Mouse (Mus musculus) embryonic facial prominence, embryonic 13.5 days (tissue): ENCODE measurements around the gene Pik3r2. TPM values are rescaled to one million over a fixed set of nuclear protein-coding genes. Genes with fewer than 3 reads are reported as not detected.
"Not testable (repeated sequence)": the region's sequence is repeated elsewhere in the genome, so short reads cannot be mapped to it uniquely, and the experiment has no call there.

Experiments
- ATAC-seq: fragments of 200-750 bp; cut with Nextera tagmentation; 2 replicates; pipeline ENCODE4 v1.8.0; 2017; ENCODE audit warnings: low read depth; ENCODE audit not compliant: insufficient number of reproducible peaks, insufficient read depth, low FRiP score, low TSS enrichment
- H3K27ac ChIP-seq: fragments of 300-500 bp; sonication (generic); 2 replicates; pipeline ENCODE4 v1.5.1; 2015; ENCODE audit warnings: moderate library complexity, mild to moderate bottlenecking, inconsistent platforms
- H3K27me3 ChIP-seq: fragments of 300-500 bp; sonication (generic); 2 replicates; pipeline ENCODE4 v1.6.1; 2015; ENCODE audit warnings: mild to moderate bottlenecking, inconsistent platforms
- H3K36me3 ChIP-seq: fragments of 300-500 bp; sonication (generic); 2 replicates; pipeline ENCODE4 v1.6.1; 2015; ENCODE audit warnings: mild to moderate bottlenecking, inconsistent platforms
- H3K4me1 ChIP-seq: fragments of 300-500 bp; sonication (generic); 2 replicates; pipeline ENCODE4 v1.6.1; 2015; ENCODE audit warnings: inconsistent platforms
- H3K4me2 ChIP-seq: fragments of 300-500 bp; sonication (generic); 2 replicates; pipeline ENCODE4 v1.6.1; 2015; ENCODE audit warnings: moderate library complexity, mild to moderate bottlenecking, inconsistent platforms
- H3K4me3 ChIP-seq: fragments of 300-500 bp; sonication (generic); 2 replicates; pipeline ENCODE4 v1.5.1; 2015; ENCODE audit warnings: mild to moderate bottlenecking, inconsistent platforms
- H3K9ac ChIP-seq: fragments of 300-500 bp; sonication (generic); 2 replicates; pipeline ENCODE4 v1.6.1; 2015; ENCODE audit warnings: mild to moderate bottlenecking, inconsistent platforms
- H3K9me3 ChIP-seq: fragments of 300-500 bp; sonication (generic); 2 replicates; pipeline ENCODE4 v1.6.1; 2016; ENCODE audit warnings: inconsistent platforms
- WGBS: fragments of 180-500 bp; shearing (Covaris S2); methylation state at CpG from one replicate; pipeline ENCODE4 v1.1.7; 2015; ENCODE audit warnings: mixed read lengths; 5-methylcytosine and 5-hydroxymethylcytosine counted together
- polyA plus RNA-seq: library from polyadenylated mRNA; unstranded; fragments of >200 nt; fragmentation: Nextera tagmentation; extraction: Ambion mirVana; gene quantifications from 2 replicates; pipeline ENCODE4 v1.2.1, GENCODE M21; 2015

Pik3r2 gene
- polyA plus RNA-seq: 76.8 and 85.4 TPM in 2 replicates

GRCm38 (mm10) chr8:70776496-70777444 lies at the start of gene Pik3r2:
Gene Pik3r2 (minus strand): TSS chr8:70776713.
- no peaks in the 10 kb centered on the region for H3K27me3 ChIP-seq
- H3K9ac ChIP-seq: peak within 1 kb of the TSS; percentile 99
- WGBS: under 1% methylated on average over 94 of the region's 94 CpGs
- peak; percentile 86 for ATAC-seq
- peaks cover 72% of the 10 kb centered on the region for H3K36me3 ChIP-seq
- peak within 1 kb of the TSS; percentile 83 for H3K4me2 ChIP-seq
- H3K27ac ChIP-seq: peak within 1 kb of the TSS; percentile 98
- H3K4me3 ChIP-seq: peak within 1 kb of the TSS; percentile 84
- H3K9me3 ChIP-seq: no peaks in the 10 kb centered on the region
- peaks cover 48% of the 10 kb centered on the region for H3K4me1 ChIP-seq

- ATAC-seq: no peak
- H3K4me1 ChIP-seq: no peaks in the 10 kb centered on the region; the same call in 1 of the 2 replicates
- H3K4me2 ChIP-seq: no peak overlapping the region
- no peak overlapping the region for H3K4me3 ChIP-seq
- WGBS: 77% methylated on average over 8 of the region's 8 CpGs
- H3K27me3 ChIP-seq: peaks cover 7% of the 10 kb centered on the region
- no peaks in the 10 kb centered on the region for H3K9me3 ChIP-seq
- no peak overlapping the region for H3K27ac ChIP-seq
- H3K9ac ChIP-seq: no peak overlapping the region
- H3K36me3 ChIP-seq: no peaks in the 10 kb centered on the region
These were observed 49.3 kb upstream of the Pik3r2 start for GRCm38 (mm10) chr8:70825816-70826215.

- ATAC-seq: no peak
- 81% methylated on average over 7 of the region's 7 CpGs for WGBS
- no peak overlapping the region for H3K9ac ChIP-seq
These were observed 47.3 kb upstream of the Pik3r2 start for GRCm38 (mm10) chr8:70823802-70824201.

GRCm38 (mm10) chr8:70822594-70822993 lies 46.1 kb upstream of the Pik3r2 start:
- H3K9me3 ChIP-seq: peaks cover 12% of the 10 kb centered on the region; the same call in 1 of the 2 replicates
- WGBS: 81% methylated on average over 3 of the region's 3 CpGs
- H3K9ac ChIP-seq, H3K36me3 ChIP-seq, H3K4me3 ChIP-seq, H3K27ac ChIP-seq, H3K4me2 ChIP-seq, ATAC-seq, H3K4me1 ChIP-seq: not testable (repeated sequence)
- peaks cover 28% of the 10 kb centered on the region for H3K27me3 ChIP-seq

More at GRCm38 (mm10) chr8:70823802-70824201, 47.3 kb upstream of the Pik3r2 start:
- Histone ChIP-seq H3K4me2 (no peak overlapping the region), H3K27ac (no peak overlapping the region), H3K4me1 (no peaks in the 10 kb centered on the region; the same call in 1 of the 2 replicates), H3K4me3 (no peak overlapping the region), H3K36me3 (no peaks in the 10 kb centered on the region), H3K27me3 (peaks cover 23% of the 10 kb centered on the region), H3K9me3 (0 out of 2 replicates have a peak, but pooled peaks cover 5% of the 10 kb centered on the region)

- peak overlapping the region; percentile 7; the same call in 1 of the 2 replicates for H3K9ac ChIP-seq
- H3K9me3 ChIP-seq: peaks cover 12% of the 10 kb centered on the region; the same call in 1 of the 2 replicates
- no peak for ATAC-seq
- no peak overlapping the region for H3K4me3 ChIP-seq
- no peak overlapping the region for H3K27ac ChIP-seq
- 33% methylated on average over 11 of the region's 11 CpGs for WGBS
- no peaks in the 10 kb centered on the region for H3K36me3 ChIP-seq
- peaks cover 2% of the 10 kb centered on the region; the same call in 1 of the 2 replicates for H3K4me1 ChIP-seq
- H3K4me2 ChIP-seq: no peak overlapping the region
- H3K27me3 ChIP-seq: peaks cover 34% of the 10 kb centered on the region
These were observed 45.5 kb upstream of the Pik3r2 start for GRCm38 (mm10) chr8:70821992-70822391.

- WGBS: 17% methylated on average over 30 of the region's 30 CpGs
- Histone ChIP-seq H3K4me3 (no peak overlapping the region), H3K27me3 (peaks cover 39% of the 10 kb centered on the region), H3K9ac (peak overlapping the region; percentile 7; the same call in 1 of the 2 replicates), H3K36me3 (no peaks in the 10 kb centered on the region), H3K27ac (no peak overlapping the region), H3K9me3 (peaks cover 12% of the 10 kb centered on the region; the same call in 1 of the 2 replicates), H3K4me2 (0 out of 2 replicates have a peak overlapping the region, but pooled peaks have one; percentile 0), H3K4me1 (peaks cover 7% of the 10 kb centered on the region; the same call in 1 of the 2 replicates)
- ATAC-seq: peak; percentile 4; the same call in 1 of the 2 replicates
These were observed 45.0 kb upstream of the Pik3r2 start for GRCm38 (mm10) chr8:70821399-70821962.

- no peak overlapping the region for H3K4me3 ChIP-seq
- H3K36me3 ChIP-seq: no peaks in the 10 kb centered on the region
- peaks cover 7% of the 10 kb centered on the region; the same call in 1 of the 2 replicates for H3K4me1 ChIP-seq
- 4% methylated on average over 31 of the region's 31 CpGs for WGBS
- H3K4me2 ChIP-seq: 0 out of 2 replicates have a peak overlapping the region, but pooled peaks have one; percentile 11
- peaks cover 12% of the 10 kb centered on the region; the same call in 1 of the 2 replicates for H3K9me3 ChIP-seq
- H3K27ac ChIP-seq: no peak overlapping the region
- peaks cover 50% of the 10 kb centered on the region for H3K27me3 ChIP-seq
- no peak overlapping the region for H3K9ac ChIP-seq
- 0 out of 2 replicates have a peak, but pooled peaks have one; percentile 27 for ATAC-seq
These were observed 43.8 kb upstream of the Pik3r2 start for GRCm38 (mm10) chr8:70820101-70820935.

- Histone ChIP-seq H3K9me3 (peaks cover 12% of the 10 kb centered on the region; the same call in 1 of the 2 replicates), H3K36me3 (no peaks in the 10 kb centered on the region), H3K4me3 (peak overlapping the region; percentile 20), H3K27me3 (peaks cover 56% of the 10 kb centered on the region), H3K9ac (no peak overlapping the region), H3K4me1 (peaks cover 10% of the 10 kb centered on the region; the same call in 1 of the 2 replicates), H3K4me2 (peak overlapping the region; percentile 46), H3K27ac (no peak overlapping the region)
- WGBS: 6% methylated on average over 30 of the region's 30 CpGs
- no peak for ATAC-seq
These were observed 40.2 kb upstream of the Pik3r2 start for GRCm38 (mm10) chr8:70816679-70817078.

GRCm38 (mm10) chr8:70812885-70813284 lies 36.4 kb upstream of the Pik3r2 start:
- H3K36me3 ChIP-seq: no peaks in the 10 kb centered on the region
- H3K4me2 ChIP-seq: no peak overlapping the region
- no peak overlapping the region for H3K9ac ChIP-seq
- H3K9me3 ChIP-seq: no peaks in the 10 kb centered on the region
- H3K27ac ChIP-seq: no peak overlapping the region
- no peak for ATAC-seq
- peaks cover 17% of the 10 kb centered on the region for H3K4me1 ChIP-seq
- no peak overlapping the region for H3K4me3 ChIP-seq
- WGBS: 55% methylated on average over 4 of the region's 4 CpGs
- peaks cover 29% of the 10 kb centered on the region for H3K27me3 ChIP-seq

- H3K36me3 ChIP-seq: no peaks in the 10 kb centered on the region
- no peaks in the 10 kb centered on the region for H3K9me3 ChIP-seq
- peaks cover 16% of the 10 kb centered on the region for H3K4me1 ChIP-seq
- WGBS: 58% methylated on average over 4 of the region's 4 CpGs
- H3K4me3 ChIP-seq: no peak overlapping the region
- H3K27ac ChIP-seq: no peak overlapping the region
- no peak overlapping the region for H3K9ac ChIP-seq
- H3K4me2 ChIP-seq: no peak overlapping the region
- H3K27me3 ChIP-seq: peaks cover 26% of the 10 kb centered on the region
- ATAC-seq: no peak
These were observed 35.5 kb upstream of the Pik3r2 start for GRCm38 (mm10) chr8:70812055-70812454.
